Mouse (Mus musculus): Measurements from ENCODE around the gene B3gnt6.
"Not testable (repeated sequence)": the region's sequence is repeated elsewhere in the genome, so short reads cannot be mapped to it uniquely, and the experiment has no call there.

The B3gnt6 gene

DNA sequence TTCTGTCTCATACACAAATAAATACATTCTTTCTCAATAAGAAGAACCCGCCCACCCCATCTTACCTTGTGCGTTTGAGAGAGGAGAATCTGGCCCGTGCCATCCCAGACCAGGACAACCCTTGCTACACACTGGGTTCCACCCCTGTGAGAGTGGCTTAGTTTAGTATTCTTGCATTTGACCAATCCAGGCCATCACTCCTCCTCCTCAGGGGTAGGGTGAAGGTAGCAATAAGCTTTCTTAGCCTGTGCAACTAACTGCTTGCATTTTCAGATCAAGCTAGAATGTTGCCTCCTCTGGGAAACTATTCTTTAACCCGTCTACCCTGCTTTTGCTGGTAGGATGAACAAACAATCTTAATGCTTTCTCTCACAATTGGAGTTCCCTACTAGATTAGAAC, at the start of gene B3gnt6:
Gene B3gnt6 (minus strand): TSS at position 101 of the 400 bp plus-strand sequence.
- DNase-seq (ENCODE audit: low spot score) = no peak

DNA sequence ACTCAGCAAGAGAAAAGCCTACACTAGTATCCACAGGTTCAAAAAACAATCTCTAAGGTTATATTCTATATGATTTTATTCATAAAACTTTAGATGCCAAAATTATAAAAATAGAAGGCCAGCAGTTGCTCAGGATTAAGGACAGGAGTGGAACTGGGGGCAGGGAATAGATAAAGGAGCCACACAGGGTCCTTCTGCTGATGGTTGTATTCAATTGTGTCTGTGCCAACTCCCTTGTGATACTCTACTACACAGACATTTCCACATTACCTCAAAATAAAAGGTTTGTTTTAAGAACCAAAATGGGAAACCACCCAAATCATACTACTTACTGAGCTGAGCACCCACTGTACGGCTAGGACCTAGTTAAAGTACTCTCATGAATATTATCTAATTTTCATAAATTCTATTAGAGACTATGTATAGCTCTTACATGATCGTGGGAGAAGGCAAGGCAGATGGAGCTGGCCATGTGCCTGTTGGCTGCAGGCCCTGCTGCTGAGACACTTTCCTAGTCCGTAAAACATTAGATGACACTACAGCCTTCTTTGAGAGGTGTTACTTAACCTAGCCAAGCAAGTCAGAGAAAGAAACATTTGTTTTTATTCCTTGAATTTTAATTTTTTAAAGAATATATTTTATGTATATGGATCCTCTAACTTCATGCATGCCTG, 37.5 kb upstream of the B3gnt6 start:
- DNase-seq (ENCODE audit: low spot score) = peak; percentile 66

- DNase-seq (ENCODE audit: low spot score) = no peak
These were observed 24.5 kb upstream of the B3gnt6 start for GRCm38 (mm10) chr7:98223796-98224195.

DNA sequence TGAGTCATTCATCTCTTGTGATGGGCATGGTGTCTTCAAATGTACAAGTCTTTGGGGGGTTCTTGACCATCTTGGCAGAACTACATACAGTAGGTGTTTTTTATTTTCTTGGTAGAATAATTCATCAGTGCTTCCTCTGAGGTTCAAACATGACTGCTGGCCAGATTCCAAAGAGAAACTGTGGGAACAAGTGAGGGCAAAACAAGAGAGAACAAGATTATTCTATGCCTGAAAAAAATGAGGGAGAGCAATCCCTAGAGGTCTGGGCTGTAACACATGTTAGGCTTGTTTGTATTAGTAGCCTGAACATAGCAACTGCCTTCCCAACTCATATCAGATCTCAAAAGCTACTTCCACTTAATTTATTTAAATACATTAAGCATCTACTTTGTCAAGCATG, 17.4 kb upstream of the B3gnt6 start:
- no peak for DNase-seq (ENCODE audit: low spot score)

DNA sequence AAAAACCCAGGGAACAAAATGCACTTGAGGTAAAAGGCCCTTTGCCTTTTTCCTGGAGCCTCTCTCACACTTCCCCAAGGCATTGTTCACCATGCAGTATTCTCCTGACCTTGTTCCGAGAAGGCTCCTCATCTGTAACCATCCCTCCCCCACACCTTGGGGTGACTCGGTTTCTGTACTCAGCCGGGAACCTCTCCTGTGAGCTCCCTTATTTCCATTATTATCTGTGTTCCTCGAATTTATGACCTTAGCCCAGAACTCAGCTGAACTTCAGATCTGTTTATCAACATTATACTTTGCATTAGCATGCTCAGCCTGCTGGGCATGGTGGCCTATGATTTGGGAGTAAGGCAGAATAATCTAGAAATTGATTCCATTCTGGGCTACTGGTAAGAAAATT, 3.7 kb upstream of the B3gnt6 start:
- DNase-seq (ENCODE audit: low spot score) = no peak

GRCm38 (mm10) chr7:98201493-98202028, 2.3 kb upstream of the B3gnt6 start:
- no peak for DNase-seq (ENCODE audit: low spot score)

DNA sequence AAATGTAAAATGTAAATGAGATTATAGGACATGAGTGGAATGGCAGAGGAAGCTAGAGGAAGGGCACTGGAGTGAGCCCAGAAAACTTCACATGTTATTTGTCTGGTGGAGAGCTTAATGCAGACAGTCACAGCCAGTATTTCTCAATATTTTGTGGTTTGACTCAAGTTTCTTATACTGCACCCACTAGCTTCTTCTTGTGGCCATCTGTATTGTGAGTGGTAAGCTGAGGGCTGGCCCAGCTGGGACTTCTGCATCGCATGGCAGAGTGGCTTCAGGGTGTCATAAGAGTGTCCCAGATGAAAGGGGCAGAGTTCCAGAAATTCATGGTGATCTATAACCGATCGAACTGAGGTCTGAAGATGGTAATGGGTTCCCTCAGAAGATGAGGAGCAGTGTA, 1.1 kb upstream of the B3gnt6 start:
- DNase-seq (ENCODE audit: low spot score) = no peak

DNA sequence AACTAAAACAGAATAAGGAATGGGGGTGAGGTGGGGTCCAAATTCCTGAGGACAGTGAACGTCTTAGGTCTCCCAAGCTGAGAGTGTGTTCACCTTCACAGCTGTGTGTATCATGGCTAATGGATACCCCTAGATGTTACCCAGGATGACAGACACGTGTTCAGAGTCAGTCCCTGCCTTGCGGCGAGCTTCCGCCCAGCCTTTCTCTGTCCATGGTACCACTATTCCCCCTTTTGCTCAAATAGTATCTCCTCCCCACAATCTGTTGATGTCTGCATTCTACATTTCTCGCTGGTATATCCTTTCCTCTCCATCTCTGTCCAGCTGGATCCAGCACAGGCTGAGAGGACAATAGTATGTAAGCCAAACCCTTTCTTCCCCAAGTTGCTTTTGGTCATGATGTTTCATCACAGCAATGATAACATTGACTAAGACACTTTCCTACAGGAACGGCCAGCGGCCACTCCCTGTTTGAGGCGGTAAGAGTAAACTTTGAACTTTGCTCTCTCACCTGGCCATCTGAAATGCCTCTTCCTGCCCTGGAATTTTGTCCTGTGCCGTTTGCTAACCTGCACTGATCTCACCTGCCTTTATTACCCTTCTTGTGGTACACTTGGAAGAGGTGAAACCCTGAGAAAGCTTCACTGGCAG, 4.0 kb downstream of the B3gnt6 start:
- DNase-seq (ENCODE audit: low spot score) = no peak

DNA sequence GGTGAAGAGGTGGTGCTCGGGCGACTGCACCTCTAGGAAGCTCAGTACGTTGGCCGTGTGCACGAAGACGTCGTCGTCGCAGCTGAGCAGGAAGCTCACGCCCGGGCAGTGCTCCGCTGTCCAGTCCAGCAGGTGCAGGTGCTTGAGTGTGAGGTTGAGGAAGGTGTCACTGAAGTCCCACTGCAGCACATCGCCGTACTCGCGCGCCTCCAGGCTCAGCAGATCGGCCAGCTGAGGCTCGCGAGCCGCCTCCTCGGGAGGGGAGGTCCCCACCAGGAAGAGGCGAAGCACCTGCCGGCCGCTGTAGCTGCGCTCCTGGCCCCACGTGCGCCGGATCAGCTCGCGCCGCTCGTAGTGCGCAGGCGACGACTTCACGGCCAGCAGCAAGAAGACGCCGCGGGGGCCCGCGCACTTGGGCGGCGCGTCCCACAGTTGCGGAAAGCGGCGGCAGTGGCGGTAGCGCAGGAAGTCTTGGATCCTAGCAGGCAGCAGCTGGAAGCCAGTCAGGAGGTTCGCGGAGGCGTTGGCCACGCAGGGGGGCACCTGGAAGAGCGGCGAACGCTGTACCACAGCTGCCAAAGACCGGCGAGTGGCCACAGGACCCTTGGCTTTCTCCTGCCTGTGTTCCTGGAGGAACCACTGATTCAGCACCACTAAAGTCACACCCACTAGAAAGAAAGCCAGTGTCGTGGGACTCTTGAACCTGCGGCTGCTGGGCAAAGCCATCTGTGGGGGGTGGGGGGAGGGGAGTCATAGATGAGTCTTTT, 5.1 kb downstream of the B3gnt6 start:
- DNase-seq (ENCODE audit: low spot score) = no peak

GRCm38 (mm10) chr7:98193515-98194025, 5.7 kb downstream of the B3gnt6 start:
- peak; percentile 38 for DNase-seq (ENCODE audit: low spot score)

GRCm38 (mm10) chr7:98191571-98192250, 7.6 kb downstream of the B3gnt6 start:
- no peak for DNase-seq (ENCODE audit: low spot score)

DNA sequence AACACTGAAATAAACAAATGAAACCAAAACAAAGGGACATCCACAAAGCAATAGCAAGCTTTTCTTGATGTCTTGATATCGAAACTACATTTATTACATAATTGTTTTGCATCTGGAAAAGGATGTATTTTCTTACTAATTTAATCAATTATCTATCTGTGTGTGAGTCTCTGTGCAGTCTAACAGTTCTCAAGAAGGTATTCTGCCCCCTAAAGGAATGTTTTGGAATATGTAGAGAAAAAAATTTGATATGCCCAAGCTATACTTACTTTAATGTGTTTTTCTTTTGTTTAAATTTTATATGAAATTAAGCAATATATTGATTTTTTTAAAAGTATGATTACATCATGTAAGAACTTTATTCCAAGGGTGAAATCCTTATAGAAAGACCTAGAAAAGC, 8.7 kb downstream of the B3gnt6 start:
- DNase-seq (ENCODE audit: low spot score) = no peak

DNA sequence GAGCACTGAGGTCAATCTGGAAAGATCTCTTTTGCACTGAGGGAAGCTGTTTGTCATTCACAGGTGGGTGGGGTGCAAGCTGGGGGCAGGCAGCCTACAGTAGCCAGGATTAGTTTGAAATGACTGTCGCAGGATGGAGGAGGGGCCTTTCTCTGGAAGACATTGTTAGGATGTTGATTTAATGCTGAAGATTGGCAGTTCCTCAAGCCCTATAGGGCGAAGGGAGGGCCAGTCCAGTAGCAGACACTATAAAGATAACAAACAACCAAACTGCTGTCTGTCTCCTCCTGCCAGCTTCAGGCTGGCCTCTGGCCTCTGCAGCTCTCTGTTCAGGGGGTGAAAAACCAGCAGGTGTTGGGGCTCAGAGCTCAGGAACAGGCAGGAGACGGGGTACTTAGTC, 9.5 kb downstream of the B3gnt6 start:
- DNase-seq (ENCODE audit: low spot score) = no peak

DNA sequence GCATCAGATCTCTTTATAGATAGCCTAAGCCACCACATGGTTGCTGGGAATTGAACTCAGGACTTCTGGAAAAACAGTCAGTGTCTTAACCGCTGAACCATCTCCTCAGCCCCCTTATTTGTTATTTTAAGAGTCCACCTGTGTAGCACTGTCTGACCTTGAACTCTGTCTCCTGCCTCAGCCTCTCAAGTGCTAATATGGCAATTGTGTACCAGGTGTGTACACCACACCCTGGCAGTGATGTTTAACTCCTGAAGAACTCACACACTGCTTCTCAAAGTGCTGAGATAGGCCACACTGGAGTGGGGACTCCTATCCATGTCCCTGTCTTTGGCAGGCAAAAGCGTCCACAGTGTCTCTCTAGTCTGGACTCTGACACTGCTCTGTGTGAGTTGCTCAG, 10.6 kb downstream of the B3gnt6 start:
- no peak for DNase-seq (ENCODE audit: low spot score)

DNA sequence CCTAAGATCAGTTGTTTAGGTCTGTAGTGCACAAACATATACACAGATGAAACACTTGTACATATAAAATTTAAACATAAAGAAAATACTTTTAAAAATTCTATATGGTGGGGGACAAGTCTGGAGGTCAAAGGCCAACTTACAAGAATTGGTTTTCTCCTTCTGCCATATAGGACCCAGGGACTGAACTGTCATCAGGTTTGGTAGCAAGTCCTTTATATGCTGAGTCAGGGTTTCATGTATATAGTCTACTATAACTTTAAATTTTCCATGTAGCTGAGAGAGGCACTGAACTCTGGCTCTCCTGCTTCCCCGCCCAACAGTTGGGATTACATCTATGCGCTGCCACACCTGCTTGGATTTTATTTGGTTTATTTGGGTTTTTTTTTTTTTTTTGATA, 11.0 kb downstream of the B3gnt6 start:
- no peak for DNase-seq (ENCODE audit: low spot score)

DNA sequence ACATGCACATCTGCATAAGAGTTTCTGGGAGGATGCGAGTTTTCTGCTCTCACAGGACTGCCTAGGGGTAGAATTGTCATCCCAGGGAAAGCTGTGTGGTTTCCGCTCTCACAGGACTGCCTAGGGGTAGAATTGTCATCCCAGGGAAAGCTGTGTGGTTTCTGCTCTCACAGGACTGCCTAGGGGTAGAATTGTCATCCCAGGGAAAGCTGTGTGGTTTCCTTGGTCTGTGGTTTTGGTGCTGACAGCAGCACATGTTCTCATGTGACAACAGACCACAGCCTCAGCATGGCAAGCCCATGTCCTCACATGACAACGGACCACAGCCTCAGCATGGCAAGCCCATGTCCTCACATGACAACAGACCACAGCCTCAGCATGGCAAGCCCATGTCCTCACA, 11.9 kb downstream of the B3gnt6 start:
- DNase-seq (ENCODE audit: low spot score) = not testable (repeated sequence)

DNA sequence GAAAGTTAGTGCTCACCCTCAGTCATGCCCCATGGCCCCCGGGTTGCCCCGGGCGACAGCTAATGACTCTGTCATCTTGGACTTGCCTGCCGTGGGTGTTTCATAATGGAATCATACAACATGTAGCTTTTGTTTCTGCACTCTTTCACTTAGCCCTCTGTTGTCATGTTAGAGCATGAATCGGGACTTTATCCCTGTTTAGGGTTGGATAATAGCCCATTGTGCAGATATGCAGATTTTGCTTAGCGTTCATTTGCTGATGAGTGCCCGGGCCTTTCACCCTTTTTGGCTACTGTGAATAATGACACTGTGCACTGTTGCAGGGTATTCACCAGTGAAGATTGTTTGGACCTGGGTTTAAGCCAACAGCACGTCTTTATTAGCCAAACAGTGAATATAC, 12.6 kb downstream of the B3gnt6 start:
- peak; percentile 49 for DNase-seq (ENCODE audit: low spot score)

- DNase-seq (ENCODE audit: low spot score) = peak; percentile 44
These were observed 14.0 kb downstream of the B3gnt6 start for GRCm38 (mm10) chr7:98185326-98185725.

- no peak for DNase-seq (ENCODE audit: low spot score)
These were observed 20.6 kb downstream of the B3gnt6 start for GRCm38 (mm10) chr7:98178560-98179231.

DNA sequence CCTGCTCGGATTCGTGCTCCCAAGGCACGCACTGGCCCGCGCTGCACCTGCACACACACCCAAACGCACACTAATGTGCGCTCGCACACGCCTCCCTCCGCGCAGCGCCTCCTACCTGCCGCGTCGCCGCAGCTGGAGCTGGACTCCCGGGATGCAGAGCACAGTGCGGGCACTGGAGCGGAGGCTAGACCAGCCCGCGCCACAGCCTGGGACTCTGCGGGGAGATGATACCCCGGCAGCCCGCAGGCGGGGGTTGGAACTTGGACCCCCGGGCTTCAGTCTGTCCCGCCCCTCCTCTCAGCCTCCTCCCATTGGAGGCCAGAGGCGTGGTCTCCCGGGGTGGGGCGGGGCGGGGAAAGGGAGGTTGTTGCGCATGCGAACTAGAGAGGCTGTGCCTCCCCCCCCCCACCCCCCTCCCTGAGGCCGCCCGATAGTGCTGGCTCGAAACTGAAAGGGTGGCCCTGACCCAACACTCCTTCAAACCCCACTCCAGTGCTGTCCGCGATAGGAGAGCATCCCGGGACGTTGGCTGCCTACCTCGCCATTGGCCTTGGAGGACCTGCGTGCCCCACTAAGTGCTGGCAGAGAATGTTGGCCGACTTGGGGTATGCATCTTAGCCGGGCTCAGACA, 21.2 kb downstream of the B3gnt6 start, which contains the start of gene Capn5:
Gene Capn5 (minus strand): TSS at position 346 of the 631 bp plus-strand sequence.
- DNase-seq (ENCODE audit: low spot score) = peak; percentile 57

GRCm38 (mm10) chr7:98177566-98177928, 21.7 kb downstream of the B3gnt6 start:
- DNase-seq (ENCODE audit: low spot score) = no peak

All from layer of hippocampus, adult 11-12 months (tissue).